ENCODE assay signal across 8 mouse cellular contexts in the genomic region with DNA sequence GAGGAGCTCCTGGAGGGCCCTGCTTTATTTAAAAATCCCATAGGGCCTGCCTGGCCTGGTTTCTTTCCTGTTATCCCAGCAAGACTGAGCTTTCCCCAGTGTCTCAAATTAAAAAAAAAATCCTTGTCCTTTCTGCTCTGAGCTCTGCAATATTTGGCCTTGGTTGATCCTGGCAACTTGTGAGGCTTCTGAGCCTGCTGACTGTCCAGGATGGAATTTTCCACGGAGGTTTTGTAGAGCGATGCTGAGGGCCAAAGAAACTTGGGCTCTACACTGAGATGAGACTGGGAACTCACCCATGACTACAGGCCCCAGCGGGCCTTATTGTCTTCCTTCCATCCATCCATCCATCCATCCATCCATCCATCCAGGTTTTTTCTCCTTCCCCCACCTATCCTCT.
DNase-seq lines count a peak whose midpoint lies in the region.
"Had no signal": no experiment of that assay in that cellular context is flagged by ENCODE, and none has a peak within 500 bp of the region (broad histone marks: within the 10 kb centered on the region; RNA-seq: fewer than 3 reads in every experiment).

No protein-coding gene starts in this region.

- peak; percentile 61 for DNase-seq in heart, adult 8-10 months (ENCODE audit: low spot score)
- DNase-seq in heart, postnatal 4 days = no peak
- DNase-seq in testis, postnatal 14 days (ENCODE audit: low spot score) = peak; percentile 14
- no peak for DNase-seq in testis, postnatal 10 days (ENCODE audit: low spot score)
- peak; percentile 65 to 74 for DNase-seq in adrenal gland, postnatal 36 days
- peak; percentile 75 for DNase-seq in skeletal muscle tissue, adult 2 months (ENCODE audit: low read depth, low spot score)
- DNase-seq in right cerebral cortex, postnatal 36 days (ENCODE audit: low spot score in 2 of 2) = no peak
- DNase-seq: liver, embryonic 13.5 days had no signal

Comparison
In these comparisons a context has a peak if more than half of its experiments do, and no peak if none do; other contexts are left out.
1. DNase-seq: peak in heart, adult 8-10 months (single experiment), testis, postnatal 14 days (single experiment), adrenal gland, postnatal 36 days (2 of 2) and skeletal muscle tissue, adult 2 months (single experiment); none in heart, postnatal 4 days (single experiment), testis, postnatal 10 days (single experiment) and right cerebral cortex, postnatal 36 days (0 of 2).